Mouse (Mus musculus) intestine, postnatal 0 days (tissue): ENCODE measurements around the gene Gucy1a1. TPM values are rescaled to one million over a fixed set of nuclear protein-coding genes. Genes with fewer than 3 reads are reported as not detected.

ENCODE experiments used
- ATAC-seq: fragments of 200-750 bp; cut with Nextera tagmentation; 2 replicates; pipeline ENCODE4 v1.8.0; 2017; ENCODE audit warnings: mild to moderate bottlenecking, moderate TSS enrichment, moderate library complexity
- H3K27ac ChIP-seq: fragments of 300-500 bp; sonication (generic); 2 replicates; pipeline ENCODE4 v1.5.1; 2014; ENCODE audit warnings: mild to moderate bottlenecking, low read depth, low read length, moderate library complexity
- H3K27me3 ChIP-seq: fragments of 300-500 bp; sonication (generic); replicated peaks from 2 replicates; pipeline ENCODE4 v1.6.1; 2014; ENCODE audit warnings: low read length, mixed read lengths; ENCODE audit not compliant: control insufficient read depth, insufficient read depth
- H3K36me3 ChIP-seq: fragments of 300-500 bp; sonication (generic); 2 replicates; pipeline ENCODE4 v1.6.1; 2014; ENCODE audit warnings: mild to moderate bottlenecking, moderate library complexity; ENCODE audit not compliant: control insufficient read depth, insufficient read depth
- H3K4me1 ChIP-seq: fragments of 300-500 bp; sonication (generic); replicated peaks from 2 replicates; pipeline ENCODE4 v1.6.1; 2014; ENCODE audit warnings: antibody characterized with exemption, low read length, mixed read lengths; ENCODE audit not compliant: control insufficient read depth, insufficient read depth
- H3K4me2 ChIP-seq: fragments of 300-500 bp; sonication (generic); replicated peaks from 2 replicates; pipeline ENCODE4 v1.6.1; 2014; ENCODE audit warnings: low read depth, mild to moderate bottlenecking, moderate library complexity
- H3K4me3 ChIP-seq: fragments of 300-500 bp; sonication (generic); 2 replicates; pipeline ENCODE4 v1.5.1; 2014; ENCODE audit warnings: low read depth, low read length
- H3K9ac ChIP-seq: fragments of 300-500 bp; sonication (generic); 2 replicates; pipeline ENCODE4 v1.6.1; 2014; ENCODE audit warnings: mild to moderate bottlenecking, low read depth, low read length
- H3K9me3 ChIP-seq: fragments of 300-500 bp; sonication (generic); 2 replicates; pipeline ENCODE4 v1.6.1; 2016; ENCODE audit warnings: mixed run types; ENCODE audit not compliant: control insufficient read depth
- CTCF ChIP-seq: sonication (generic); IDR thresholded peaks from 2 replicates; pipeline ENCODE4 v1.5.1; 2016; ENCODE audit warnings: low read depth, mild to moderate bottlenecking, control low read depth, antibody characterized with exemption, moderate library complexity
- WGBS: fragments of 180-500 bp; shearing (Covaris S2); extraction: QIAGEN DNeasy Blood & Tissue Kit; methylation state at CpG from one replicate; pipeline ENCODE4 v1.1.7; 2014; 5-methylcytosine and 5-hydroxymethylcytosine counted together
- polyA plus RNA-seq: library from polyadenylated mRNA; unstranded; fragments of >200 nt; fragmentation: Nextera tagmentation; extraction: Ambion mirVana; gene quantifications from 2 replicates; pipeline ENCODE4 v1.2.1, GENCODE M21; 2015

Gene Gucy1a1
- polyA plus RNA-seq, 1 experiment from 2014 or later, result 15.7 TPM

GRCm38 (mm10) chr3:82138002-82138667 is 7.5 kb downstream of the Gucy1a1 start:
- Histone ChIP-seq H3K4me3 (no peak overlapping the region), H3K27me3 (no peaks in the 10 kb centered on the region), H3K9me3 (no peaks in the 10 kb centered on the region), H3K4me2 (no peak overlapping the region), H3K9ac (no peak overlapping the region), H3K4me1 (no peaks in the 10 kb centered on the region), H3K27ac (no peak overlapping the region), H3K36me3 (no peaks in the 10 kb centered on the region)
- TF ChIP-seq CTCF, result no peak
- no peak for ATAC-seq
- WGBS, result 57% methylated on average over 13 of the region's 13 CpGs

- Histone ChIP-seq H3K27ac (no peak overlapping the region), H3K9ac (no peak overlapping the region), H3K36me3 (no peaks in the 10 kb centered on the region), H3K9me3 (no peaks in the 10 kb centered on the region), H3K27me3 (no peaks in the 10 kb centered on the region), H3K4me2 (no peak overlapping the region), H3K4me1 (no peaks in the 10 kb centered on the region), H3K4me3 (no peak overlapping the region)
- WGBS, result 57% methylated on average over 1 of the region's 1 CpGs
- TF ChIP-seq CTCF, result no peak
- ATAC-seq, result no peak
These were observed 10.1 kb downstream of the Gucy1a1 start for GRCm38 (mm10) chr3:82135483-82135882.

GRCm38 (mm10) chr3:82129258-82129657 is 16.3 kb downstream of the Gucy1a1 start:
- Histone ChIP-seq H3K4me1 (no peaks in the 10 kb centered on the region), H3K27me3 (no peaks in the 10 kb centered on the region), H3K27ac (no peak overlapping the region), H3K36me3 (no peaks in the 10 kb centered on the region), H3K4me2 (no peak overlapping the region), H3K9ac (no peak overlapping the region), H3K9me3 (no peaks in the 10 kb centered on the region), H3K4me3 (no peak overlapping the region)
- 66% methylated on average over 1 of the region's 1 CpGs for WGBS
- ATAC-seq, result no peak
- no peak for TF ChIP-seq CTCF

DNA sequence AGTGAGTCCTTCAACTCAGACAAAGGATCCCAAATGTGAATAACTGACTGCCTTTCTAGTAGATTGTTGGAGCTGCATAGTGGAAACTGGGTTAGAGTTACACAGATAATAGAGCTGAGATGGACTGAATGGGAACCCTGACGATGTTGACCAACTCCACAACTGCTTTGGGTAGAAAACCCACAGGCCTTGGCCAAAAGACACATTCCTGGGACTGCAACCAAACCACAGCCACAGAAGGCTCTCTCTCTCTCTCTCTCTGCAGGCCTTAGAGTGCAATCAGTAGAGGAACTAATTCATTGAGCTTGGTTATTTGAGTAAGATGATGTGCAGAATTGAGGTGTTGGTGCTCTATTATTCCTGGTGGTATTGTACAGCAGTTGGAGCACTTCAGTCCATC is 21.0 kb downstream of the Gucy1a1 start:
- H3K4me3 ChIP-seq, result no peak overlapping the region
- WGBS, result 81% methylated on average over 1 of the region's 1 CpGs
- no peaks in the 10 kb centered on the region for H3K4me1 ChIP-seq
- no peak for TF ChIP-seq CTCF
- no peaks in the 10 kb centered on the region for H3K36me3 ChIP-seq
- ATAC-seq, result no peak
- H3K27me3 ChIP-seq, result no peaks in the 10 kb centered on the region
- H3K9ac ChIP-seq, result no peak overlapping the region
- no peak overlapping the region for H3K27ac ChIP-seq
- H3K9me3 ChIP-seq, result no peaks in the 10 kb centered on the region
- H3K4me2 ChIP-seq, result no peak overlapping the region

- no peak for TF ChIP-seq CTCF
- H3K4me3 ChIP-seq, result no peak overlapping the region
- no peak overlapping the region for H3K9ac ChIP-seq
- ATAC-seq, result no peak
- H3K4me2 ChIP-seq, result no peak overlapping the region
- WGBS, result 83% methylated on average over 1 of the region's 1 CpGs
- H3K36me3 ChIP-seq, result no peaks in the 10 kb centered on the region
- H3K9me3 ChIP-seq, result no peaks in the 10 kb centered on the region
- H3K4me1 ChIP-seq, result no peaks in the 10 kb centered on the region
- H3K27me3 ChIP-seq, result no peaks in the 10 kb centered on the region
- no peak overlapping the region for H3K27ac ChIP-seq
These were observed 26.7 kb downstream of the Gucy1a1 start for GRCm38 (mm10) chr3:82118916-82119315.

- WGBS, result 39% methylated on average over 2 of the region's 2 CpGs
- TF ChIP-seq CTCF, result no peak
- no peaks in the 10 kb centered on the region for H3K27me3 ChIP-seq
- H3K4me2 ChIP-seq, result no peak overlapping the region
- no peak for ATAC-seq
- no peak overlapping the region for H3K9ac ChIP-seq
- no peak overlapping the region for H3K4me3 ChIP-seq
- no peaks in the 10 kb centered on the region for H3K36me3 ChIP-seq
- no peak overlapping the region for H3K27ac ChIP-seq
- no peaks in the 10 kb centered on the region for H3K9me3 ChIP-seq
- H3K4me1 ChIP-seq, result no peaks in the 10 kb centered on the region
These were observed 33.1 kb downstream of the Gucy1a1 start for GRCm38 (mm10) chr3:82112439-82112838.

DNA sequence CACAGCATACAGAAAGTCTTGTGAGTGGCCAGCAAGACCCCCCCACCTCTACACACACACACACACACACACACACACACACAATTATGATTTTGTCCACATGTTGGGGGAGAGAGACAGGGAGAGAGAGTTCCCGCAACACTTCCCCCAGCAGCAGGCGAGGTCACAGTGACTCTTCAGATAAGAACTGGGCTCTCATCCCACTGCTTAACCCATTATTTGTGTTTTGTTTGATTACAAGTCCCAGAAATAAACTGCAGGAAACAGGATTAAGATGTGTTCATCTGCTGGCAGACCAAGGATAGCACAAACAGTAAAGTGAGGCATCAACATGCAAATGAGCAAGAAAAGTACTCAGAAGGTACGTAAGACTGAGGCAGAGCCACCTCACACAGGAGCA is 33.6 kb downstream of the Gucy1a1 start:
- Histone ChIP-seq H3K9me3 (no peaks in the 10 kb centered on the region), H3K9ac (no peak overlapping the region), H3K4me3 (no peak overlapping the region), H3K4me1 (no peaks in the 10 kb centered on the region), H3K27me3 (no peaks in the 10 kb centered on the region), H3K27ac (no peak overlapping the region), H3K36me3 (no peaks in the 10 kb centered on the region), H3K4me2 (no peak overlapping the region)
- no peak for ATAC-seq
- TF ChIP-seq CTCF, result no peak
- WGBS, result 52% methylated on average over 3 of the region's 3 CpGs
